Mouse (Mus musculus): Measurements from ENCODE around the gene Fam161b. TPM values are rescaled to one million over a fixed set of nuclear protein-coding genes. Genes with fewer than 3 reads are reported as not detected.

Gene Fam161b
- 3.3 and 4.0 TPM in 2 replicates for polyA plus RNA-seq (2014; fragmentation: Nextera tagmentation; extraction: Ambion mirVana)

- H3K27me3 ChIP-seq (ENCODE audit: control insufficient read depth, insufficient read depth, low read length), result no peaks in the 10 kb centered on the region
- H3K4me3 ChIP-seq (ENCODE audit: low read depth, low read length), result peak within 1 kb of the TSS; percentile 77
- under 1% methylated on average over 51 of the region's 51 CpGs for WGBS
- ATAC-seq (ENCODE audit: insufficient number of reproducible peaks, low FRiP score, low TSS enrichment, low read depth), result peak; percentile 99
- peak within 1 kb of the TSS; percentile 87 for H3K4me2 ChIP-seq (ENCODE audit: low read depth, severe bottlenecking)
- DNase-seq (ENCODE audit: low spot score), result peak; percentile 95
- H3K9me3 ChIP-seq (ENCODE audit: control insufficient read depth, low read length), result no peaks in the 10 kb centered on the region
- H3K4me1 ChIP-seq (ENCODE audit: control insufficient read depth, insufficient read depth, low read length), result peaks cover 5% of the 10 kb centered on the region; the same call in 1 of the 2 replicates
- H3K27ac ChIP-seq (replicated peaks; ENCODE audit: low read depth, low read length), result no peak within 1 kb of the TSS
- H3K9ac ChIP-seq (ENCODE audit: low read length), result peak within 1 kb of the TSS; percentile 67
- H3K36me3 ChIP-seq (ENCODE audit: control insufficient read depth, insufficient read depth, low read length), result no peaks in the 10 kb centered on the region; the same call in 1 of the 2 replicates
These were observed at the start of gene Fam161b, which contains the start of gene Coq6 for GRCm38 (mm10) chr12:84361555-84362489. Fam161b (minus strand) TSS chr12:84361833. Coq6 (plus strand) TSS chr12:84361657.

GRCm38 (mm10) chr12:84408819-84409507, 47.3 kb upstream of the Fam161b start, which contains the start of the genes Entpd5 and Bbof1:
Entpd5 (minus strand) TSS chr12:84409029.
Bbof1 (plus strand) TSS chr12:84409071.
- Histone ChIP-seq H3K27ac (replicated peaks; ENCODE audit: low read depth, low read length) (no peak within 1 kb of the TSS), H3K9ac (ENCODE audit: low read length) (peak within 1 kb of the TSS; percentile 79), H3K27me3 (ENCODE audit: control insufficient read depth, insufficient read depth, low read length) (no peaks in the 10 kb centered on the region), H3K4me3 (ENCODE audit: low read depth, low read length) (peak within 1 kb of the TSS; percentile 69), H3K4me2 (ENCODE audit: low read depth, severe bottlenecking) (peak within 1 kb of the TSS; percentile 95), H3K4me1 (ENCODE audit: control insufficient read depth, insufficient read depth, low read length) (no peaks in the 10 kb centered on the region; the same call in 1 of the 2 replicates), H3K9me3 (ENCODE audit: control insufficient read depth, low read length) (no peaks in the 10 kb centered on the region), H3K36me3 (ENCODE audit: control insufficient read depth, insufficient read depth, low read length) (no peaks in the 10 kb centered on the region)
- peak; percentile 90 for ATAC-seq (ENCODE audit: insufficient number of reproducible peaks, low FRiP score, low TSS enrichment, low read depth)
- 3% methylated on average over 43 of the region's 63 CpGs for WGBS
- peak; percentile 90 for DNase-seq (ENCODE audit: low spot score)

GRCm38 (mm10) chr12:84407874-84408818, 46.5 kb upstream of the Fam161b start:
- ATAC-seq (ENCODE audit: insufficient number of reproducible peaks, low FRiP score, low TSS enrichment, low read depth) (peak; percentile 42), DNase-seq (ENCODE audit: low spot score) (peak; percentile 50)
- H3K9ac ChIP-seq (ENCODE audit: low read length), result peak overlapping the region; percentile 79
- no peaks in the 10 kb centered on the region for H3K27me3 ChIP-seq (ENCODE audit: control insufficient read depth, insufficient read depth, low read length)
- peak overlapping the region; percentile 95 for H3K4me2 ChIP-seq (ENCODE audit: low read depth, severe bottlenecking)
- no peaks in the 10 kb centered on the region; the same call in 1 of the 2 replicates for H3K4me1 ChIP-seq (ENCODE audit: control insufficient read depth, insufficient read depth, low read length)
- no peaks in the 10 kb centered on the region for H3K36me3 ChIP-seq (ENCODE audit: control insufficient read depth, insufficient read depth, low read length)
- H3K9me3 ChIP-seq (ENCODE audit: control insufficient read depth, low read length), result no peaks in the 10 kb centered on the region
- 2% methylated on average over 46 of the region's 52 CpGs for WGBS
- H3K27ac ChIP-seq (replicated peaks; ENCODE audit: low read depth, low read length), result no peak overlapping the region
- H3K4me3 ChIP-seq (ENCODE audit: low read depth, low read length), result peak overlapping the region; percentile 69

- Histone ChIP-seq H3K36me3 (ENCODE audit: control insufficient read depth, insufficient read depth, low read length) (no peaks in the 10 kb centered on the region), H3K9me3 (ENCODE audit: control insufficient read depth, low read length) (no peaks in the 10 kb centered on the region), H3K9ac (ENCODE audit: low read length) (no peak overlapping the region), H3K4me2 (ENCODE audit: low read depth, severe bottlenecking) (no peak overlapping the region), H3K4me1 (ENCODE audit: control insufficient read depth, insufficient read depth, low read length) (no peaks in the 10 kb centered on the region; the same call in 1 of the 2 replicates), H3K27me3 (ENCODE audit: control insufficient read depth, insufficient read depth, low read length) (no peaks in the 10 kb centered on the region), H3K4me3 (ENCODE audit: low read depth, low read length) (no peak overlapping the region), H3K27ac (replicated peaks; ENCODE audit: low read depth, low read length) (no peak overlapping the region)
- 51% methylated on average over 4 of the region's 4 CpGs for WGBS
- DNase-seq (ENCODE audit: low spot score) (no peak), ATAC-seq (ENCODE audit: insufficient number of reproducible peaks, low FRiP score, low TSS enrichment, low read depth) (no peak)
These were observed 45.6 kb upstream of the Fam161b start for GRCm38 (mm10) chr12:84407259-84407658.

GRCm38 (mm10) chr12:84404541-84404940, 42.9 kb upstream of the Fam161b start:
- H3K4me1 ChIP-seq (ENCODE audit: control insufficient read depth, insufficient read depth, low read length), result no peaks in the 10 kb centered on the region; the same call in 1 of the 2 replicates
- 92% methylated on average over 6 of the region's 6 CpGs for WGBS
- H3K36me3 ChIP-seq (ENCODE audit: control insufficient read depth, insufficient read depth, low read length), result no peaks in the 10 kb centered on the region
- H3K4me2 ChIP-seq (ENCODE audit: low read depth, severe bottlenecking), result no peak overlapping the region
- H3K9me3 ChIP-seq (ENCODE audit: control insufficient read depth, low read length), result no peaks in the 10 kb centered on the region
- ATAC-seq (ENCODE audit: insufficient number of reproducible peaks, low FRiP score, low TSS enrichment, low read depth) (no peak), DNase-seq (ENCODE audit: low spot score) (no peak)
- no peaks in the 10 kb centered on the region for H3K27me3 ChIP-seq (ENCODE audit: control insufficient read depth, insufficient read depth, low read length)
- no peak overlapping the region for H3K9ac ChIP-seq (ENCODE audit: low read length)
- no peak overlapping the region for H3K4me3 ChIP-seq (ENCODE audit: low read depth, low read length)
- no peak overlapping the region for H3K27ac ChIP-seq (replicated peaks; ENCODE audit: low read depth, low read length)

- DNase-seq (ENCODE audit: low spot score) (no peak), ATAC-seq (ENCODE audit: insufficient number of reproducible peaks, low FRiP score, low TSS enrichment, low read depth) (no peak)
- no peaks in the 10 kb centered on the region for H3K36me3 ChIP-seq (ENCODE audit: control insufficient read depth, insufficient read depth, low read length)
- no peaks in the 10 kb centered on the region for H3K9me3 ChIP-seq (ENCODE audit: control insufficient read depth, low read length)
- no peak overlapping the region for H3K9ac ChIP-seq (ENCODE audit: low read length)
- no peak overlapping the region for H3K4me3 ChIP-seq (ENCODE audit: low read depth, low read length)
- H3K27ac ChIP-seq (replicated peaks; ENCODE audit: low read depth, low read length), result no peak overlapping the region
- no peaks in the 10 kb centered on the region; the same call in 1 of the 2 replicates for H3K4me1 ChIP-seq (ENCODE audit: control insufficient read depth, insufficient read depth, low read length)
- no peak overlapping the region for H3K4me2 ChIP-seq (ENCODE audit: low read depth, severe bottlenecking)
- H3K27me3 ChIP-seq (ENCODE audit: control insufficient read depth, insufficient read depth, low read length), result no peaks in the 10 kb centered on the region
- 70% methylated on average over 9 of the region's 9 CpGs for WGBS
These were observed 41.3 kb upstream of the Fam161b start for GRCm38 (mm10) chr12:84402923-84403322.

- Histone ChIP-seq H3K4me2 (ENCODE audit: low read depth, severe bottlenecking) (no peak overlapping the region), H3K4me1 (ENCODE audit: control insufficient read depth, insufficient read depth, low read length) (no peaks in the 10 kb centered on the region), H3K9me3 (ENCODE audit: control insufficient read depth, low read length) (no peaks in the 10 kb centered on the region), H3K9ac (ENCODE audit: low read length) (no peak overlapping the region), H3K4me3 (ENCODE audit: low read depth, low read length) (no peak overlapping the region), H3K27me3 (ENCODE audit: control insufficient read depth, insufficient read depth, low read length) (no peaks in the 10 kb centered on the region), H3K27ac (replicated peaks; ENCODE audit: low read depth, low read length) (no peak overlapping the region), H3K36me3 (ENCODE audit: control insufficient read depth, insufficient read depth, low read length) (no peaks in the 10 kb centered on the region)
- WGBS, result 65% methylated on average over 3 of the region's 3 CpGs
- no peak for DNase-seq (ENCODE audit: low spot score)
- no peak for ATAC-seq (ENCODE audit: insufficient number of reproducible peaks, low FRiP score, low TSS enrichment, low read depth)
These were observed 39.0 kb upstream of the Fam161b start for GRCm38 (mm10) chr12:84400653-84401052.

Data from limb, embryonic 11.5 days (tissue).